Mouse (Mus musculus): ENCODE measurements around the gene Gimap5. TPM values are rescaled to one million over a fixed set of nuclear protein-coding genes. Genes with fewer than 3 reads are reported as not detected.

Gimap5 gene
- polyA plus RNA-seq, 2 experiments: 3.5 to 3.8 TPM

- DNase-seq (ENCODE audit: low spot score) (no peak), ATAC-seq (ENCODE audit: low FRiP score, low read depth) (no peak)
- no peak within 1 kb of the TSS for H3K27ac ChIP-seq (replicated peaks; ENCODE audit: low read depth, low read length)
- H3K9ac ChIP-seq (ENCODE audit: low read depth, low read length, severe bottlenecking): no peak within 1 kb of the TSS
- H3K27me3 ChIP-seq (ENCODE audit: control insufficient read depth, insufficient read depth, low read length): no peaks in the 10 kb centered on the region
- no peaks in the 10 kb centered on the region for H3K36me3 ChIP-seq (ENCODE audit: control insufficient read depth, insufficient read depth, low read length)
- TF ChIP-seq POLR2A (IDR thresholded peaks at IDR 0.05; ENCODE audit: borderline replicate concordance, extremely low read depth, insufficient read depth, insufficient read length): no peak
- no peak within 1 kb of the TSS for H3K4me3 ChIP-seq (replicated peaks; ENCODE audit: low read length)
- 47% methylated on average over 2 of the region's 2 CpGs for WGBS
- H3K9me3 ChIP-seq (ENCODE audit: control insufficient read depth, low read length): no peaks in the 10 kb centered on the region
- H3K4me2 ChIP-seq (replicated peaks; ENCODE audit: low read depth, low read length, severe bottlenecking): no peak within 1 kb of the TSS
- H3K4me1 ChIP-seq (ENCODE audit: control insufficient read depth, insufficient read depth, low read length): no peaks in the 10 kb centered on the region
These were observed 27.5 kb upstream of the Gimap5 start, which contains the start of the genes Gm28053 and Gimap7 for GRCm38 (mm10) chr6:48718455-48718854. Gene Gm28053 (plus strand): TSS chr6:48718607. Gene Gimap7 (plus strand): TSS chr6:48718621.

- WGBS: 80% methylated on average over 4 of the region's 4 CpGs
- H3K36me3 ChIP-seq (ENCODE audit: control insufficient read depth, insufficient read depth, low read length): no peaks in the 10 kb centered on the region
- H3K27ac ChIP-seq (replicated peaks; ENCODE audit: low read depth, low read length): no peak overlapping the region
- no peak for DNase-seq (ENCODE audit: low spot score)
- no peak for ATAC-seq (ENCODE audit: low FRiP score, low read depth)
- H3K4me3 ChIP-seq (replicated peaks; ENCODE audit: low read length): no peak overlapping the region
- no peak overlapping the region for H3K9ac ChIP-seq (ENCODE audit: low read depth, low read length, severe bottlenecking)
- no peaks in the 10 kb centered on the region for H3K9me3 ChIP-seq (ENCODE audit: control insufficient read depth, low read length)
- no peak for TF ChIP-seq POLR2A (IDR thresholded peaks at IDR 0.05; ENCODE audit: borderline replicate concordance, extremely low read depth, insufficient read depth, insufficient read length)
- peaks cover 2% of the 10 kb centered on the region; the same call in 1 of the 2 replicates for H3K4me1 ChIP-seq (ENCODE audit: control insufficient read depth, insufficient read depth, low read length)
- H3K4me2 ChIP-seq (replicated peaks; ENCODE audit: low read depth, low read length, severe bottlenecking): no peak overlapping the region
- H3K27me3 ChIP-seq (ENCODE audit: control insufficient read depth, insufficient read depth, low read length): no peaks in the 10 kb centered on the region
These were observed 25.7 kb upstream of the Gimap5 start for GRCm38 (mm10) chr6:48720326-48720725.

- H3K4me3 ChIP-seq (replicated peaks; ENCODE audit: low read length): no peak overlapping the region
- no peak for DNase-seq (ENCODE audit: low spot score)
- no peak for ATAC-seq (ENCODE audit: low FRiP score, low read depth)
- H3K4me1 ChIP-seq (ENCODE audit: control insufficient read depth, insufficient read depth, low read length): peaks cover 8% of the 10 kb centered on the region; the same call in 1 of the 2 replicates
- H3K9me3 ChIP-seq (ENCODE audit: control insufficient read depth, low read length): no peaks in the 10 kb centered on the region
- TF ChIP-seq POLR2A (IDR thresholded peaks at IDR 0.05; ENCODE audit: borderline replicate concordance, extremely low read depth, insufficient read depth, insufficient read length): no peak
- H3K9ac ChIP-seq (ENCODE audit: low read depth, low read length, severe bottlenecking): no peak overlapping the region
- H3K36me3 ChIP-seq (ENCODE audit: control insufficient read depth, insufficient read depth, low read length): no peaks in the 10 kb centered on the region
- H3K27ac ChIP-seq (replicated peaks; ENCODE audit: low read depth, low read length): no peak overlapping the region
- whole genome bisulfite sequencing: 77% methylated on average over 8 of the region's 8 CpGs
- no peak overlapping the region for H3K4me2 ChIP-seq (replicated peaks; ENCODE audit: low read depth, low read length, severe bottlenecking)
- H3K27me3 ChIP-seq (ENCODE audit: control insufficient read depth, insufficient read depth, low read length): no peaks in the 10 kb centered on the region
These were observed 22.5 kb upstream of the Gimap5 start for GRCm38 (mm10) chr6:48723468-48723867.

- Histone ChIP-seq H3K4me1 (ENCODE audit: control insufficient read depth, insufficient read depth, low read length) (peaks cover 8% of the 10 kb centered on the region; the same call in 1 of the 2 replicates), H3K4me2 (replicated peaks; ENCODE audit: low read depth, low read length, severe bottlenecking) (no peak overlapping the region), H3K27ac (replicated peaks; ENCODE audit: low read depth, low read length) (no peak overlapping the region), H3K9ac (ENCODE audit: low read depth, low read length, severe bottlenecking) (no peak overlapping the region), H3K36me3 (ENCODE audit: control insufficient read depth, insufficient read depth, low read length) (no peaks in the 10 kb centered on the region), H3K4me3 (replicated peaks; ENCODE audit: low read length) (no peak overlapping the region), H3K9me3 (ENCODE audit: control insufficient read depth, low read length) (no peaks in the 10 kb centered on the region), H3K27me3 (ENCODE audit: control insufficient read depth, insufficient read depth, low read length) (no peaks in the 10 kb centered on the region)
- WGBS: 11% methylated on average over 1 of the region's 1 CpGs
- DNase-seq (ENCODE audit: low spot score) (peak; percentile 76), ATAC-seq (ENCODE audit: low FRiP score, low read depth) (peak; percentile 62; the same call in 1 of the 2 replicates)
- TF ChIP-seq POLR2A (IDR thresholded peaks at IDR 0.05; ENCODE audit: borderline replicate concordance, extremely low read depth, insufficient read depth, insufficient read length): no peak
These were observed 20.5 kb upstream of the Gimap5 start for GRCm38 (mm10) chr6:48725476-48725875.

GRCm38 (mm10) chr6:48727761-48728160 is 18.2 kb upstream of the Gimap5 start:
- Histone ChIP-seq H3K9me3 (ENCODE audit: control insufficient read depth, low read length) (no peaks in the 10 kb centered on the region), H3K27me3 (ENCODE audit: control insufficient read depth, insufficient read depth, low read length) (no peaks in the 10 kb centered on the region), H3K27ac (replicated peaks; ENCODE audit: low read depth, low read length) (no peak overlapping the region), H3K9ac (ENCODE audit: low read depth, low read length, severe bottlenecking) (no peak overlapping the region), H3K4me1 (ENCODE audit: control insufficient read depth, insufficient read depth, low read length) (peaks cover 8% of the 10 kb centered on the region; the same call in 1 of the 2 replicates), H3K4me2 (replicated peaks; ENCODE audit: low read depth, low read length, severe bottlenecking) (no peak overlapping the region), H3K4me3 (replicated peaks; ENCODE audit: low read length) (no peak overlapping the region), H3K36me3 (ENCODE audit: control insufficient read depth, insufficient read depth, low read length) (no peaks in the 10 kb centered on the region)
- WGBS: 85% methylated on average over 5 of the region's 5 CpGs
- DNase-seq (ENCODE audit: low spot score) (no peak), ATAC-seq (ENCODE audit: low FRiP score, low read depth) (no peak)
- TF ChIP-seq POLR2A (IDR thresholded peaks at IDR 0.05; ENCODE audit: borderline replicate concordance, extremely low read depth, insufficient read depth, insufficient read length): no peak

Data from limb, embryonic 14.5 days (tissue).